Mouse (Mus musculus): ENCODE data around the gene Pdxdc1.

- TF ChIP-seq CTCF (IDR thresholded peaks at IDR 0.05; ENCODE audit: low read depth, low read length) (no peak), POLR2A (IDR thresholded peaks at IDR 0.05; ENCODE audit: borderline replicate concordance, low read depth, low read length) (no peak)
Observed at GRCm38 (mm10) chr16:13951245-13951644, 48.3 kb upstream of the Pdxdc1 start.

Data from bone marrow macrophage, adult 2 months (primary cell).